Mouse (Mus musculus) Patski (cell line): Measurements from ENCODE around the gene Srebf1. TPM values are rescaled to one million over a fixed set of nuclear protein-coding genes. Genes with fewer than 3 reads are reported as not detected.

Experiments
- ATAC-seq: fragments of 100-300 bp; one replicate; pipeline ENCODE4 v1.8.0; 2021
- CTCF ChIA-PET: fragments of 350-600 bp; sonication (Branson Sonifier 250); formaldehyde crosslinking; loops from one replicate; lab custom pipeline; 2022; ENCODE audit warnings: inconsistent platforms; lab: Charles Lee
- POLR2A ChIA-PET: fragments of 350-600 bp; sonication (Branson Sonifier 250); formaldehyde crosslinking; loops from one replicate; lab custom pipeline; 2022; ENCODE audit warnings: antibody characterized with exemption, inconsistent platforms; lab: Charles Lee
- DNase-seq: peaks from one replicate; pipeline ENCODE4 v3.0.0-alpha.2; 2011; ENCODE audit warnings: low read depth, low spot score
- H3K27me3 ChIP-seq: fragments of 371-371 bp; one replicate; pipeline ENCODE4 v1.5.1; 2021
- CTCF ChIP-seq: fragments of 100-300 bp; IDR thresholded peaks from one replicate; pipeline ENCODE4 v1.5.1; 2021
- in situ Hi-C: fragments of 300-500 bp; cut with MboI; formaldehyde crosslinking; loops from 3 replicates; pipeline ENCODE4 v1.11.1; 2018; ENCODE audit warnings: low pct_unique_long_range_greater_than_20kb, mixed read lengths
- polyA plus RNA-seq: library from polyadenylated mRNA; unstranded; gene quantifications from one replicate; pipeline ENCODE4 v1.2.3, GENCODE M21; 2021

Gene Srebf1
- polyA plus RNA-seq, 1 experiment from 2014 or later, result 65.4 TPM

- ATAC-seq (peak; percentile 25), DNase-seq (no peak)
- no peak for TF ChIP-seq CTCF
- ChIA-PET POLR2A (interaction anchor here (0.8 to 1.5 kb wide), 5 partner anchors 10 to 69 kb away, joined by 3 to 5 read pairs (median 3); no protein-coding TSS in a partner anchor), CTCF (interaction anchor here (1.1 to 1.7 kb wide), 3 partner anchors 18 to 70 kb away, joined by 3 to 4 read pairs (median 3); partner anchors contain the start of gene Rai1)
- in situ Hi-C loops, result no loop called here
- H3K27me3 ChIP-seq, result no peaks in the 10 kb centered on the region
Measured at GRCm38 (mm10) chr11:60175371-60176181, 46.8 kb downstream of the Srebf1 start.

GRCm38 (mm10) chr11:60173606-60174184 lies 48.7 kb downstream of the Srebf1 start:
- DNase-seq (no peak), ATAC-seq (no peak)
- TF ChIP-seq CTCF, result no peak
- in situ Hi-C loops, result no loop called here
- ChIA-PET POLR2A (no interaction called here), CTCF (no interaction called here)
- no peaks in the 10 kb centered on the region for H3K27me3 ChIP-seq

GRCm38 (mm10) chr11:60172074-60172473 lies 50.3 kb downstream of the Srebf1 start:
- no peak for ATAC-seq
- in situ Hi-C loops, result no loop called here
- ChIA-PET POLR2A (interaction anchor here (0.8 to 1.0 kb wide), 2 partner anchors 26 to 58 kb away, joined by 3 to 4 read pairs; no protein-coding TSS in a partner anchor), CTCF (interaction anchor here (1.3 kb wide), 1 partner anchor 11 kb away, joined by 4 read pairs; no protein-coding TSS in a partner anchor)
- TF ChIP-seq CTCF, result no peak
- no peaks in the 10 kb centered on the region for H3K27me3 ChIP-seq
- no peak for DNase-seq

GRCm38 (mm10) chr11:60168780-60169179 lies 53.6 kb downstream of the Srebf1 start:
- ATAC-seq (no peak), DNase-seq (no peak)
- in situ Hi-C loops, result no loop called here
- POLR2A ChIA-PET, result interaction anchor here (1.4 kb wide), 1 partner anchor 13 kb away, joined by 3 read pairs; no protein-coding TSS in a partner anchor
- no peak for TF ChIP-seq CTCF
- no peaks in the 10 kb centered on the region for H3K27me3 ChIP-seq
- CTCF ChIA-PET, result interaction anchor here (1.2 to 1.7 kb wide), 2 partner anchors 10 to 13 kb away, joined by 5 read pairs; no protein-coding TSS in a partner anchor

GRCm38 (mm10) chr11:60165076-60165475 lies 57.3 kb downstream of the Srebf1 start:
- CTCF ChIA-PET, result no interaction called here
- in situ Hi-C loops, result no loop called here
- POLR2A ChIA-PET, result interaction anchor here (0.7 to 1.5 kb wide), 2 partner anchors 10 to 11 kb away, joined by 3 to 5 read pairs; no protein-coding TSS in a partner anchor
- no peaks in the 10 kb centered on the region for H3K27me3 ChIP-seq
- no peak for TF ChIP-seq CTCF
- DNase-seq, result no peak
- ATAC-seq, result no peak

- H3K27me3 ChIP-seq, result no peaks in the 10 kb centered on the region
- no peak for TF ChIP-seq CTCF
- in situ Hi-C loops, result no loop called here
- ChIA-PET POLR2A (interaction anchor here (1.5 to 1.9 kb wide), 2 partner anchors 10 to 12 kb away, joined by 5 to 6 read pairs; no protein-coding TSS in a partner anchor), CTCF (interaction anchor here (1.1 kb wide), 1 partner anchor 54 kb away, joined by 3 read pairs; no protein-coding TSS in a partner anchor)
- DNase-seq, result no peak
- no peak for ATAC-seq
Measured at GRCm38 (mm10) chr11:60164450-60164849, 57.9 kb downstream of the Srebf1 start.

- ATAC-seq, result no peak
- POLR2A ChIA-PET, result interaction anchor here (1.9 kb wide), 1 partner anchor 9 kb away, joined by 6 read pairs; no protein-coding TSS in a partner anchor
- H3K27me3 ChIP-seq, result no peaks in the 10 kb centered on the region
- no peak for TF ChIP-seq CTCF
- in situ Hi-C loops, result no loop called here
- CTCF ChIA-PET, result no interaction called here
- no peak for DNase-seq
Measured at GRCm38 (mm10) chr11:60163362-60163761, 59.0 kb downstream of the Srebf1 start.

GRCm38 (mm10) chr11:60162547-60162946 lies 59.8 kb downstream of the Srebf1 start:
- TF ChIP-seq CTCF, result no peak
- ATAC-seq (no peak), DNase-seq (no peak)
- ChIA-PET CTCF (no interaction called here), POLR2A (interaction anchor here (0.8 to 1.9 kb wide), 2 partner anchors 8 to 13 kb away, joined by 3 to 6 read pairs; no protein-coding TSS in a partner anchor)
- H3K27me3 ChIP-seq, result no peaks in the 10 kb centered on the region
- in situ Hi-C loops, result no loop called here

- in situ Hi-C loops, result no loop called here
- no peak for ATAC-seq
- ChIA-PET CTCF (interaction anchor here (1.5 to 1.6 kb wide), 2 partner anchors 11 to 47 kb away, joined by 4 read pairs; no protein-coding TSS in a partner anchor), POLR2A (interaction anchor here (1.0 kb wide), 1 partner anchor 9 kb away, joined by 4 read pairs; no protein-coding TSS in a partner anchor)
- no peaks in the 10 kb centered on the region for H3K27me3 ChIP-seq
- no peak for DNase-seq
- TF ChIP-seq CTCF, result no peak
Measured at GRCm38 (mm10) chr11:60161146-60161874, 61.1 kb downstream of the Srebf1 start.
